Mouse (Mus musculus) embryonic facial prominence, embryonic 15.5 days (tissue): ENCODE data around the gene Klra7. TPM values are rescaled to one million over a fixed set of nuclear protein-coding genes. Genes with fewer than 3 reads are reported as not detected.
"Not testable (repeated sequence)": the region's sequence is repeated elsewhere in the genome, so short reads cannot be mapped to it uniquely, and the experiment has no call there.

Experiments
- ATAC-seq: fragments of 200-750 bp; cut with Nextera tagmentation; 2 replicates; pipeline ENCODE4 v1.8.0; 2017; ENCODE audit warnings: low read depth, moderate TSS enrichment; ENCODE audit not compliant: insufficient number of reproducible peaks, low FRiP score, low TSS enrichment
- H3K27ac ChIP-seq: fragments of 300-500 bp; sonication (generic); replicated peaks from 2 replicates; pipeline ENCODE4 v1.5.1; 2015; ENCODE audit warnings: mild to moderate bottlenecking, inconsistent platforms
- H3K27me3 ChIP-seq: fragments of 300-500 bp; sonication (generic); 2 replicates; pipeline ENCODE4 v1.6.1; 2015; ENCODE audit warnings: inconsistent platforms
- H3K36me3 ChIP-seq: fragments of 300-500 bp; sonication (generic); 2 replicates; pipeline ENCODE4 v1.6.1; 2015; ENCODE audit warnings: mild to moderate bottlenecking, inconsistent platforms
- H3K4me1 ChIP-seq: fragments of 300-500 bp; sonication (generic); 2 replicates; pipeline ENCODE4 v1.6.1; 2015; ENCODE audit warnings: inconsistent platforms
- H3K4me2 ChIP-seq: fragments of 300-500 bp; sonication (generic); replicated peaks from 2 replicates; pipeline ENCODE4 v1.6.1; 2015; ENCODE audit warnings: mild to moderate bottlenecking, inconsistent platforms
- H3K4me3 ChIP-seq: fragments of 300-500 bp; sonication (generic); replicated peaks from 2 replicates; pipeline ENCODE4 v1.5.1; 2015; ENCODE audit warnings: mild to moderate bottlenecking, inconsistent platforms
- H3K9ac ChIP-seq: fragments of 300-500 bp; sonication (generic); 2 replicates; pipeline ENCODE4 v1.6.1; 2015; ENCODE audit warnings: inconsistent platforms
- H3K9me3 ChIP-seq: fragments of 300-500 bp; sonication (generic); replicated peaks from 2 replicates; pipeline ENCODE4 v1.6.1; 2016; ENCODE audit warnings: inconsistent platforms
- WGBS: fragments of 180-500 bp; shearing (Covaris S2); methylation state at CpG from one replicate; pipeline ENCODE4 v1.1.7; 2015; 5-methylcytosine and 5-hydroxymethylcytosine counted together
- polyA plus RNA-seq: library from polyadenylated mRNA; unstranded; fragments of >200 nt; fragmentation: Nextera tagmentation; extraction: Ambion mirVana; gene quantifications from 2 replicates; pipeline ENCODE4 v1.2.1, GENCODE M21; 2015

Klra7 gene
- polyA plus RNA-seq = not detected in 2 replicates

GRCm38 (mm10) chr6:130233222-130233621 is at the start of gene Klra7:
TSS of gene Klra7 (minus strand) at chr6:130233322.
- H3K9me3 ChIP-seq = no peaks in the 10 kb centered on the region
- H3K4me3 ChIP-seq = no peak within 1 kb of the TSS
- no peak for ATAC-seq
- H3K9ac ChIP-seq = no peak within 1 kb of the TSS
- no peak within 1 kb of the TSS for H3K27ac ChIP-seq
- no peaks in the 10 kb centered on the region for H3K36me3 ChIP-seq
- no peak within 1 kb of the TSS for H3K4me2 ChIP-seq
- no peaks in the 10 kb centered on the region for H3K27me3 ChIP-seq
- no peaks in the 10 kb centered on the region for H3K4me1 ChIP-seq

GRCm38 (mm10) chr6:130281828-130282227 is 48.7 kb upstream of the Klra7 start, which contains the start of gene Klra10:
TSS of gene Klra10 (minus strand) at chr6:130281928.
- H3K4me1 ChIP-seq, H3K4me3 ChIP-seq, H3K27ac ChIP-seq, H3K9ac ChIP-seq, ATAC-seq, H3K4me2 ChIP-seq, H3K9me3 ChIP-seq, H3K36me3 ChIP-seq, H3K27me3 ChIP-seq: not testable (repeated sequence)
- WGBS = 71% methylated on average over 1 of the region's 1 CpGs

- ATAC-seq = no peak
- Histone ChIP-seq H3K4me1 (no peaks in the 10 kb centered on the region), H3K4me3 (no peak overlapping the region), H3K9ac (no peak overlapping the region), H3K27ac (no peak overlapping the region), H3K27me3 (no peaks in the 10 kb centered on the region), H3K36me3 (no peaks in the 10 kb centered on the region), H3K4me2 (no peak overlapping the region), H3K9me3 (no peaks in the 10 kb centered on the region)
- 80% methylated on average over 2 of the region's 2 CpGs for WGBS
Observed at GRCm38 (mm10) chr6:130255326-130255725, 22.2 kb upstream of the Klra7 start.

GRCm38 (mm10) chr6:130237536-130237935 is 4.4 kb upstream of the Klra7 start:
- Histone ChIP-seq H3K4me3 (no peak overlapping the region), H3K9me3 (no peaks in the 10 kb centered on the region)
- 69% methylated on average over 2 of the region's 2 CpGs for WGBS

GRCm38 (mm10) chr6:130236635-130237034 is 3.5 kb upstream of the Klra7 start:
- no peak overlapping the region for H3K4me3 ChIP-seq
- H3K9me3 ChIP-seq = no peaks in the 10 kb centered on the region
- no peak overlapping the region for H3K9ac ChIP-seq
- no peak overlapping the region for H3K27ac ChIP-seq
- H3K27me3 ChIP-seq = no peaks in the 10 kb centered on the region
- WGBS = 33% methylated on average over 1 of the region's 1 CpGs
- ATAC-seq = no peak
- H3K36me3 ChIP-seq = no peaks in the 10 kb centered on the region
- no peaks in the 10 kb centered on the region for H3K4me1 ChIP-seq
- no peak overlapping the region for H3K4me2 ChIP-seq

More at GRCm38 (mm10) chr6:130237536-130237935, 4.4 kb upstream of the Klra7 start:
- H3K4me2 ChIP-seq = no peak overlapping the region
- ATAC-seq = no peak
- no peaks in the 10 kb centered on the region for H3K27me3 ChIP-seq
- no peak overlapping the region for H3K9ac ChIP-seq
- no peaks in the 10 kb centered on the region for H3K36me3 ChIP-seq
- no peak overlapping the region for H3K27ac ChIP-seq
- no peaks in the 10 kb centered on the region for H3K4me1 ChIP-seq

GRCm38 (mm10) chr6:130197453-130197852 is 35.7 kb downstream of the Klra7 start:
- H3K4me1 ChIP-seq, H3K27ac ChIP-seq, H3K36me3 ChIP-seq, H3K4me3 ChIP-seq, H3K9ac ChIP-seq, ATAC-seq, H3K9me3 ChIP-seq, H3K4me2 ChIP-seq, H3K27me3 ChIP-seq: not testable (repeated sequence)
- 95% methylated on average over 1 of the region's 1 CpGs for WGBS

GRCm38 (mm10) chr6:130193012-130193411 is 40.1 kb downstream of the Klra7 start, which contains the start of gene Klra9:
TSS of gene Klra9 (minus strand) at chr6:130193112.
- H3K9me3 ChIP-seq, H3K4me2 ChIP-seq, H3K9ac ChIP-seq, H3K27ac ChIP-seq, H3K36me3 ChIP-seq, H3K4me3 ChIP-seq, H3K27me3 ChIP-seq, H3K4me1 ChIP-seq, ATAC-seq: not testable (repeated sequence)
- WGBS = 52% methylated on average over 3 of the region's 3 CpGs

Other genes starting within 250 kb of the Klra7 start
- gene Klra6, start 206.4 kb downstream of the Klra7 start, polyA plus RNA-seq = not detected in 2 replicates
- not detected in 2 replicates for gene Klra4, start 166.1 kb downstream of the Klra7 start, polyA plus RNA-seq
- gene Klra8, start 103.4 kb downstream of the Klra7 start, polyA plus RNA-seq = not detected in 2 replicates
- gene Klra9, start 40.2 kb downstream of the Klra7 start, polyA plus RNA-seq = not detected in 2 replicates
- gene Klra10, start 48.6 kb upstream of the Klra7 start, polyA plus RNA-seq = not detected in 2 replicates
- not detected in 2 replicates for gene Klra3, start 104.3 kb upstream of the Klra7 start, polyA plus RNA-seq
- gene Klra1, start 153.6 kb upstream of the Klra7 start, polyA plus RNA-seq = not detected in 2 replicates